Mouse (Mus musculus): ENCODE measurements at regions not wholly inside any gene's neighbourhood (a gene's known extent, or its start where the extent isn't known, plus 50 kb on each side); places are given as distances from the start of the nearest gene placed in this dataset.

DNA sequence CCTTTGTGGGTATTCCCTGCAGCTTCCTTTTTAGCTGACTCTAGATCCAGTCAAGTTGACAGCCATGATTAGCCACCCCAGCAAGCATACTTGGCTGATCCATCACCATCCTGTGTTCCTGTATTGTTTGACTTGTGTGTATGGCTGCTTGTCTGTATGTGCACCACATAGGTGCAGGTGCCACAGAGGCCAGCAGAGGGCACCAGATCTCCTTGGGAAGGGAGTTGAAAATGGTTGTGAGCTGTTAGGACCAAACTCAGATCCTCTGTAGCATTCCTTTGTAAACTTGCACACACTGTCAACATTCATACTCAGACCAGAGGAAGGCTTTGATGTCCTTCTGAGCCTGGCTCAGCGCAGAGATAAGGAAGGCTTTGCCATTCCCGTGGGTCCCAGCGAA lies 169.0 kb upstream of the Sfswap start:
- no peak overlapping the region for H3K27ac ChIP-seq (ENCODE audit: insufficient read depth, low read depth, low read length)
- 95% methylated on average over 3 of the region's 3 CpGs for WGBS
- no peak overlapping the region for H3K4me3 ChIP-seq (ENCODE audit: insufficient read depth, low read depth, low read length)
- H3K4me1 ChIP-seq (ENCODE audit: control insufficient read depth, insufficient read depth, low read length) = peaks cover 6% of the 10 kb centered on the region
- TF ChIP-seq POLR2A (IDR thresholded peaks at IDR 0.05; ENCODE audit: insufficient read depth, low read depth, low read length) (no peak), CTCF (IDR thresholded peaks at IDR 0.05; ENCODE audit: insufficient read depth, low read depth, low read length) (no peak)

DNA sequence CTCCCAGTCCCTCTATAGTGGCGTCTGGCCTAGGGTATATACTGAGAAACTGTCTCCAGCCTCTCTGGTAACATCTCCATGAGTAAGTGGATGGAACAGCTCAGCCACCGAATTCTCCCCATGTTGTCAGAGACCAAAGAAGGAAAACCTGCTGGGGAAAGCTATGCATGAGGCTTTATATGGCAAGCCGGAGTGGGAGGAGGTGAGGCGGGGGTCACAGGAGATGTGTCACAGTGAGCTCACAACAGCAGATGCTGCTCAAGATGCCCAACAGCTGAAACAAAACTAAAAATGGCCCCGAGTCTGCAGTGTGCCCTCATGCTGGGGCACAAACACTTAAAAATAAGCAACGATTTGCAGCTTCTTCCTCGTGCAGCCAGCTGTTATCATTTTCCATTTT lies 162.5 kb upstream of the Sfswap start:
- H3K27ac ChIP-seq (ENCODE audit: insufficient read depth, low read depth, low read length) = no peak overlapping the region
- TF ChIP-seq POLR2A (IDR thresholded peaks at IDR 0.05; ENCODE audit: insufficient read depth, low read depth, low read length) = no peak
- no peak for TF ChIP-seq CTCF (IDR thresholded peaks at IDR 0.05; ENCODE audit: insufficient read depth, low read depth, low read length)
- no peak overlapping the region for H3K4me3 ChIP-seq (ENCODE audit: insufficient read depth, low read depth, low read length)
- H3K4me1 ChIP-seq (ENCODE audit: control insufficient read depth, insufficient read depth, low read length) = peaks cover 5% of the 10 kb centered on the region
- 69% methylated on average over 7 of the region's 7 CpGs for WGBS

DNA sequence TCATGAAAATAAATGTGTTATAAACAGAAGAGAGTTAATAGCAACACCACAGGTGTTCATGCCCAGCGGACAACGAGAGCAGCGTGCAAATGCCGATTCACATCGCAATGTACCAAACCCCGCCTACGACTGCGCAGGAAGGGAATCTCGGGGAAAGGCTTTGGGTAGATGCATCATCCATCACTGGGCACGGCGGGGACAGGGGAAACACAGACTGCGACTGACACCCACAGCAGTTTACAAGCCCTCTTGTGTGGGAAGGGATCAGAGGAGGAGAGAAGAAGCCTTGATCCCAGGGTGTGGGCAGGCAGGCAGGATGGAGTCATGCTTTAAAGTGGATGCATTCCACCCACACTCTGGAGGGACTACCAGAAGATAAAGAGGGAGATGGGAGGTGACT lies 157.0 kb upstream of the Sfswap start:
- Histone ChIP-seq H3K4me3 (ENCODE audit: insufficient read depth, low read depth, low read length) (no peak overlapping the region), H3K4me1 (ENCODE audit: control insufficient read depth, insufficient read depth, low read length) (peaks cover 17% of the 10 kb centered on the region), H3K27ac (ENCODE audit: insufficient read depth, low read depth, low read length) (no peak overlapping the region)
- no peak for TF ChIP-seq POLR2A (IDR thresholded peaks at IDR 0.05; ENCODE audit: insufficient read depth, low read depth, low read length)
- 52% methylated on average over 12 of the region's 12 CpGs for WGBS

DNA sequence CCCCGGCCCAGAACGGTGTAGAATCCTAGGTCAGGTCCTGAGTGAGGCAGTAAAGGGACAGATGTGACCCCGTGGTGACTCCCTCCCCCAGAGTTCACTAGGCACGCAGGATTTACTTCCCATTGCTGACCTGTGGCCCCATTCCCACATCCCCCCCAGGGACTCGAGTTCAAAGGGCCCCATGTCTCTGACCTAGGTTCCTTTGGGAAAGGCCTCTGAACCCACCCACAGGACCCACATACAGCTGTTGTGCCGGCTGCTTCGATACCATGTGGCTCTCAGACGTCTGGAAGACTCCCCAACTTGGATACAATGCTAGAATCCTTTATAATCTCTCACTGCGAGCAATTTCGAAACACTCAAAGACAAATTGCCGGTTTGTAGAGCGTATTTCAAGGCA lies 151.0 kb upstream of the Sfswap start:
- Histone ChIP-seq H3K4me1 (ENCODE audit: control insufficient read depth, insufficient read depth, low read length) (0 out of 2 replicates have a peak, but pooled peaks cover 4% of the 10 kb centered on the region), H3K4me3 (ENCODE audit: insufficient read depth, low read depth, low read length) (no peak overlapping the region), H3K27ac (ENCODE audit: insufficient read depth, low read depth, low read length) (no peak overlapping the region)
- TF ChIP-seq POLR2A (IDR thresholded peaks at IDR 0.05; ENCODE audit: insufficient read depth, low read depth, low read length) (no peak), CTCF (IDR thresholded peaks at IDR 0.05; ENCODE audit: insufficient read depth, low read depth, low read length) (no peak)
- WGBS = 49% methylated on average over 12 of the region's 12 CpGs

DNA sequence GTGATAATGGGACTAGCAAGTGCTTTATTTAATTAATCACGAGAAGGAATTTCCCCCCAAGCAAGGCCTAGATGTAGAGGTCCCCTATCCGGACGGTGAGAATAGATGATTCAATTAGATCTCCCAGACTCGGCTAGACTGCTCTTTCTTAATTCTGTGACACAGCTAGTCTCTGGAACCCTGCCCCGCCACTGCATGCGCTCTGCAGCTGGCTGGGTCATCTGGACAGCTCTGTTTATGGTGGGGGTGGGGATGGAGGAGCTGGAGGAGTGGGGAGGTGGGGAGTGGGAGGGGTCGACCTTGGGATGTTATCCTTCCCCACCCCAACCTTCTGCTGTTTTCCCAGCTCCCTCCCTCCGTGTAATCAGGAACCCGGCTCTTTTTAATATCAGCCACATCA lies 147.5 kb upstream of the Sfswap start:
- Histone ChIP-seq H3K27ac (ENCODE audit: insufficient read depth, low read depth, low read length) (no peak overlapping the region), H3K4me3 (ENCODE audit: insufficient read depth, low read depth, low read length) (no peak overlapping the region), H3K4me1 (ENCODE audit: control insufficient read depth, insufficient read depth, low read length) (0 out of 2 replicates have a peak, but pooled peaks cover 4% of the 10 kb centered on the region)
- 46% methylated on average over 9 of the region's 9 CpGs for WGBS
- TF ChIP-seq CTCF (IDR thresholded peaks at IDR 0.05; ENCODE audit: insufficient read depth, low read depth, low read length) = no peak

DNA sequence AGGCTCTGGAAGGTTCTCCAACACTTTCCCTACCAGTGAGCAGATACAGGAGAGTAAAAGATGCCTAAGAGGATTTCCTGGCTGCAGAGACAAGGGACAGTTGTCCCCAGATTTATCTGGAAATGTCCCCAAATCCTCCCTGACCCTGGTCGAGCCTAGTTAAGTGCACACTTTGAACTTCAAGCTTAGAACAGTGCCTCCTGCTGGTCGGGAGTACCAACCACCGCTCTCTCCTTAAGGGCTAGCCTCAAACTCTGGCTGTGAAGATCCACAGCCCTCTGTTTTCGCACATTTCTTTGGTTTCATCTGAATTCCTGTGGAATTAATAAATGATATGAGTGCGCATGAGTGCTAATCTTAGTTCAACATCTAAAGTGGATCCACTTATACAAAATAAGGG lies 146.1 kb upstream of the Sfswap start:
- TF ChIP-seq CTCF (IDR thresholded peaks at IDR 0.05; ENCODE audit: insufficient read depth, low read depth, low read length) = no peak
- TF ChIP-seq POLR2A (IDR thresholded peaks at IDR 0.05; ENCODE audit: insufficient read depth, low read depth, low read length) = no peak
- H3K4me3 ChIP-seq (ENCODE audit: insufficient read depth, low read depth, low read length) = no peak overlapping the region
- H3K27ac ChIP-seq (ENCODE audit: insufficient read depth, low read depth, low read length) = no peak overlapping the region
- WGBS = 85% methylated on average over 5 of the region's 5 CpGs
- 0 out of 2 replicates have a peak, but pooled peaks cover 2% of the 10 kb centered on the region for H3K4me1 ChIP-seq (ENCODE audit: control insufficient read depth, insufficient read depth, low read length)

DNA sequence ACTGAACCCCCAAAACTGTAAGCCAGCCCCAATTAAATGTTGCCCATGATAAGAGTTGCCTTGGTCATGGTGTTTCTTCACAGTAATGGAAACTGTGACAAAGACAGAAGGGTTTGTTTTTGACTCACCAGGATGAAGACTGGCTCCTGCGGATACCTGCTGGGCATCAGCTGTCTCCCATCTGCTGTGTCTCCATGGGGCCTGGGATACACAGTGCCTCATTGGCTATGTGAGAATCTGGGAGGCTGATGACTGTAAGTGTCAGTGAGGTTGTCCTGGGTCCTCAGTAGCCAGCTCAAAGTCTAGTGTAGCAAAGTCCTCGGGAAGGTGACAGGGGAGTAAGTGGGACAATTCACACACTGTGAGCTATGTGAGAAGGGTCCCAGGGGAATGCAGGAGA lies 139.5 kb upstream of the Sfswap start:
- no peak for TF ChIP-seq POLR2A (IDR thresholded peaks at IDR 0.05; ENCODE audit: insufficient read depth, low read depth, low read length)
- Histone ChIP-seq H3K4me3 (ENCODE audit: insufficient read depth, low read depth, low read length) (no peak overlapping the region), H3K27ac (ENCODE audit: insufficient read depth, low read depth, low read length) (no peak overlapping the region), H3K4me1 (ENCODE audit: control insufficient read depth, insufficient read depth, low read length) (no peaks in the 10 kb centered on the region)
- WGBS = 91% methylated on average over 2 of the region's 2 CpGs

DNA sequence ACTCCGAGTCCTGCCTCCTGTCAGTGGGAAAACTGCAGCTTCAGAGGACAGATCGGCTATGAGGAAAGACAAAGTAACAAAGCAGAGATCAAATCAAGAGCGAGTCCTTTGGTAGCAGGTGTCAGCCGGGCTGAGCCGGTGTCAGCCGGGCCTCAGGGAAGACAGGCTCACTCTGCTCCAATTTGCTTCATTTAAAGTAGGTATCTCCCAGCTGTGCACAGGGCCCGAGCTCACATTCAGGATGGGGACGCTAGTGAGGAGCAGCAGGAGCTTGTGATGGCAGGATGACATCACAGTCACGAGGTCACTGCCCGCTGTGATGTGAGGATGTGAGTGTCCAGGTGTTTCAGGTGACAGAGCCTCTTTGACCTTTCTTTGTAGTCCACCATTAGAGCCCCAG lies 137.8 kb upstream of the Sfswap start:
- TF ChIP-seq POLR2A (IDR thresholded peaks at IDR 0.05; ENCODE audit: insufficient read depth, low read depth, low read length) = no peak
- TF ChIP-seq CTCF (IDR thresholded peaks at IDR 0.05; ENCODE audit: insufficient read depth, low read depth, low read length) = no peak
- H3K4me1 ChIP-seq (ENCODE audit: control insufficient read depth, insufficient read depth, low read length) = peaks cover 3% of the 10 kb centered on the region; the same call in 1 of the 2 replicates
- 80% methylated on average over 10 of the region's 10 CpGs for WGBS
- no peak overlapping the region for H3K27ac ChIP-seq (ENCODE audit: insufficient read depth, low read depth, low read length)
- no peak overlapping the region for H3K4me3 ChIP-seq (ENCODE audit: insufficient read depth, low read depth, low read length)

DNA sequence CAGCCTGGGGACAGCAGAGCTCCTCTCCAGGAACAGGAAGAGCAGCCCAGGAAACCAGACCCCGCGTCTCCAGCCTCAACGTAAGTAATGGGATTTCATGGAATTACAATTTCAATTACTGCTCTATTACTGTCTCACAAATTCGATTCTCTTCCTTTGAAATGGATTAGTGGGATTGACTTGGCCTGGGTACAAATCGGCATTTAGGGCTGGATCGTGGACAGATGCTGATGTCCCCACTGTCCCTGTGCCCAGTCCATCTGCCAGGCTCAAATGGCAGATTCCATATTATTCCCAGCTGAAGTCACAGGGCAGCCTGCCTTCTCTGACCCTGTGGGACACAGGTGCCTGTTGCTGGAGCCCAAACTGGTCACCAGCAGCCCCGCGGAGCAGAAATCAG lies 136.0 kb upstream of the Sfswap start:
- no peak overlapping the region for H3K27ac ChIP-seq (ENCODE audit: insufficient read depth, low read depth, low read length)
- WGBS = 80% methylated on average over 8 of the region's 8 CpGs
- peaks cover 3% of the 10 kb centered on the region; the same call in 1 of the 2 replicates for H3K4me1 ChIP-seq (ENCODE audit: control insufficient read depth, insufficient read depth, low read length)
- H3K4me3 ChIP-seq (ENCODE audit: insufficient read depth, low read depth, low read length) = no peak overlapping the region
- no peak for TF ChIP-seq POLR2A (IDR thresholded peaks at IDR 0.05; ENCODE audit: insufficient read depth, low read depth, low read length)
- TF ChIP-seq CTCF (IDR thresholded peaks at IDR 0.05; ENCODE audit: insufficient read depth, low read depth, low read length) = no peak

DNA sequence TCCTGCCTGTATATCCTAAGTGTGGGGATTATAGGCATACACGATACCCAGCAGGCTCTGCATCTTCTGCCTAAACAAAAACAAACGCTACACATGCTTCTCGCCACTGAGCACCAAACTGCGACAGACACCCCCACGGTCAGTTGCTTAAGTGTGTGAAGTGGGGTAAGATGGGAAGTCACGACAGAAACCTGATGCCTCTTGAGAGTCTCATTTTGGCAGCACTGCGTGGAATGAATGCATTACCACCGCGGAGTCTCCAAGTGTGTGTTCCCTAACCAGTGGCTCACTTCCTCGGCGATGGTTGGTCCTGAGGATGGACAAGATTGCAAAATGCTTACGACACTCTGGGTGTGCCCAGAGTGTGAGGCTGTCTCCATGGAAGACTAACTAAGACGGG lies 133.8 kb upstream of the Sfswap start:
- TF ChIP-seq POLR2A (IDR thresholded peaks at IDR 0.05; ENCODE audit: insufficient read depth, low read depth, low read length) (no peak), CTCF (IDR thresholded peaks at IDR 0.05; ENCODE audit: insufficient read depth, low read depth, low read length) (no peak)
- H3K4me3 ChIP-seq (ENCODE audit: insufficient read depth, low read depth, low read length) = no peak overlapping the region
- WGBS = 91% methylated on average over 13 of the region's 13 CpGs
- H3K4me1 ChIP-seq (ENCODE audit: control insufficient read depth, insufficient read depth, low read length) = peaks cover 3% of the 10 kb centered on the region; the same call in 1 of the 2 replicates
- H3K27ac ChIP-seq (ENCODE audit: insufficient read depth, low read depth, low read length) = no peak overlapping the region

All from olfactory bulb, adult 2 months (tissue).